In genomic region chr6:59024164-59024724, GRCm38 (mm10) we compare ENCODE assay signal across 9 mouse cellular contexts. TPM values are rescaled to one million over a fixed set of nuclear protein-coding genes. Genes with fewer than 3 reads are reported as not detected.
DNase-seq lines count a peak whose midpoint lies in the region; ATAC-seq and TF ChIP-seq lines count a peak whose summit lies in the region.
"Had no signal": no experiment of that assay in that cellular context is flagged by ENCODE, and none has a peak within 500 bp of the region (broad histone marks: within the 10 kb centered on the region; RNA-seq: fewer than 3 reads in every experiment).

Gene Fam13a, minus strand, starts transcription at chr6:59024549.

- no peaks in the 10 kb centered on the region for H3K27me3 ChIP-seq in heart, embryonic 11.5 days (ENCODE audit: control insufficient read depth, insufficient read depth, low read length)
- H3K27me3 ChIP-seq in kidney, embryonic 15.5 days, result no peaks in the 10 kb centered on the region
- H3K27me3 ChIP-seq in limb, embryonic 14.5 days (ENCODE audit: control insufficient read depth, insufficient read depth, low read length), result no peaks in the 10 kb centered on the region
- H3K27me3 ChIP-seq in midbrain, embryonic 15.5 days (replicated peaks), result no peaks in the 10 kb centered on the region
- no peaks in the 10 kb centered on the region for H3K27me3 ChIP-seq in stomach, embryonic 15.5 days (replicated peaks)

- H3K27ac ChIP-seq in heart, embryonic 11.5 days (ENCODE audit: low read depth, low read length), result peak within 1 kb of the TSS; percentile 66
- peak within 1 kb of the TSS; percentile 76 for H3K27ac ChIP-seq in kidney, embryonic 15.5 days
- peak within 1 kb of the TSS; percentile 41; the same call in 1 of the 2 replicates for H3K27ac ChIP-seq in limb, embryonic 14.5 days (replicated peaks; ENCODE audit: low read depth, low read length)
- H3K27ac ChIP-seq in midbrain, embryonic 15.5 days, result peak within 1 kb of the TSS; percentile 87
- peak within 1 kb of the TSS; percentile 84 for H3K27ac ChIP-seq in stomach, embryonic 15.5 days

- no peaks in the 10 kb centered on the region for H3K36me3 ChIP-seq in heart, embryonic 11.5 days (ENCODE audit: control insufficient read depth, insufficient read depth, low read length)
- no peaks in the 10 kb centered on the region for H3K36me3 ChIP-seq in kidney, embryonic 15.5 days
- H3K36me3 ChIP-seq in limb, embryonic 14.5 days (ENCODE audit: control insufficient read depth, insufficient read depth, low read length), result no peaks in the 10 kb centered on the region
- no peaks in the 10 kb centered on the region for H3K36me3 ChIP-seq in midbrain, embryonic 15.5 days (replicated peaks)
- H3K36me3 ChIP-seq in stomach, embryonic 15.5 days, result no peaks in the 10 kb centered on the region
- H3K36me3 ChIP-seq: G1E had no signal

- H3K4me3 ChIP-seq in heart, embryonic 11.5 days (ENCODE audit: low read depth, low read length), result peak within 1 kb of the TSS; percentile 62
- H3K4me3 ChIP-seq in kidney, embryonic 15.5 days (replicated peaks), result peak within 1 kb of the TSS; percentile 61
- peak within 1 kb of the TSS; percentile 50 for H3K4me3 ChIP-seq in limb, embryonic 14.5 days (replicated peaks; ENCODE audit: low read length)
- H3K4me3 ChIP-seq in midbrain, embryonic 15.5 days, result peak within 1 kb of the TSS; percentile 71
- H3K4me3 ChIP-seq in stomach, embryonic 15.5 days (replicated peaks), result peak within 1 kb of the TSS; percentile 61

- peak within 1 kb of the TSS; percentile 72 for H3K9ac ChIP-seq in heart, embryonic 11.5 days (ENCODE audit: low read depth, low read length)
- H3K9ac ChIP-seq in kidney, embryonic 15.5 days, result peak within 1 kb of the TSS; percentile 50
- H3K9ac ChIP-seq in limb, embryonic 14.5 days (ENCODE audit: low read depth, low read length, severe bottlenecking), result peak within 1 kb of the TSS; percentile 48
- H3K9ac ChIP-seq in midbrain, embryonic 15.5 days, result peak within 1 kb of the TSS; percentile 65
- no peak within 1 kb of the TSS for H3K9ac ChIP-seq in stomach, embryonic 15.5 days

- 0 out of 2 replicates have a peak, but pooled peaks cover 2% of the 10 kb centered on the region for H3K4me1 ChIP-seq in heart, embryonic 11.5 days (ENCODE audit: control insufficient read depth, insufficient read depth, low read length)
- H3K4me1 ChIP-seq in kidney, embryonic 15.5 days, result peaks cover 8% of the 10 kb centered on the region; the same call in 1 of the 2 replicates
- no peaks in the 10 kb centered on the region for H3K4me1 ChIP-seq in limb, embryonic 14.5 days (ENCODE audit: control insufficient read depth, insufficient read depth, low read length)
- H3K4me1 ChIP-seq in midbrain, embryonic 15.5 days, result peaks cover 13% of the 10 kb centered on the region
- H3K4me1 ChIP-seq in stomach, embryonic 15.5 days, result no peaks in the 10 kb centered on the region

- TF ChIP-seq CTCF in brain, embryonic 14.5 days (IDR thresholded peaks at IDR 0.05; ENCODE audit: borderline replicate concordance, extremely low read depth, insufficient read depth, insufficient read length), result no peak

- ATAC-seq in erythroid progenitor cell, adult 5-6 weeks (replicated peaks; ENCODE audit: low FRiP score, poor library complexity, severe bottlenecking), result 0 out of 2 replicates have a peak, but pooled peaks have one; percentile 42
- peak; percentile 95 for ATAC-seq in heart, embryonic 11.5 days (replicated peaks; ENCODE audit: insufficient number of reproducible peaks, low FRiP score, low TSS enrichment)
- peak; percentile 100 for ATAC-seq in kidney, embryonic 15.5 days (replicated peaks; ENCODE audit: low FRiP score)
- peak; percentile 100 for ATAC-seq in limb, embryonic 14.5 days (ENCODE audit: low FRiP score, low read depth)
- ATAC-seq in midbrain, embryonic 15.5 days (replicated peaks), result peak; percentile 99
- ATAC-seq in stomach, embryonic 15.5 days (ENCODE audit: insufficient read depth, low FRiP score, low read depth), result peak; percentile 99

- peak; percentile 28; the same call in 1 of the 2 replicates for TF ChIP-seq POLR2A in brain, embryonic 14.5 days (IDR thresholded peaks at IDR 0.05; ENCODE audit: borderline replicate concordance, extremely low read depth, insufficient read depth, insufficient read length, poor library complexity, severe bottlenecking)
- TF ChIP-seq POLR2A in limb, embryonic 14.5 days (IDR thresholded peaks at IDR 0.05; ENCODE audit: borderline replicate concordance, extremely low read depth, insufficient read depth, insufficient read length), result no peak

- DNase-seq in 3T3-L1 (ENCODE audit: low read depth, low spot score), result peak; percentile 86
- peak; percentile 96 for DNase-seq in brain, embryonic 14.5 days (ENCODE audit: low read depth)
- peak; percentile 90 for DNase-seq in limb, embryonic 14.5 days (ENCODE audit: low spot score)

- no peaks in the 10 kb centered on the region for H3K9me3 ChIP-seq in heart, embryonic 11.5 days (replicated peaks; ENCODE audit: control insufficient read depth, low read length)
- no peaks in the 10 kb centered on the region for H3K9me3 ChIP-seq in kidney, embryonic 15.5 days (replicated peaks)
- no peaks in the 10 kb centered on the region for H3K9me3 ChIP-seq in limb, embryonic 14.5 days (ENCODE audit: control insufficient read depth, low read length)
- no peaks in the 10 kb centered on the region for H3K9me3 ChIP-seq in midbrain, embryonic 15.5 days
- H3K9me3 ChIP-seq in stomach, embryonic 15.5 days, result no peaks in the 10 kb centered on the region
- H3K9me3 ChIP-seq: G1E had no signal

- H3K4me2 ChIP-seq in heart, embryonic 11.5 days, result peak within 1 kb of the TSS; percentile 68
- H3K4me2 ChIP-seq in kidney, embryonic 15.5 days, result peak within 1 kb of the TSS; percentile 68
- peak within 1 kb of the TSS; percentile 53 for H3K4me2 ChIP-seq in limb, embryonic 14.5 days (replicated peaks; ENCODE audit: low read depth, low read length, severe bottlenecking)
- peak within 1 kb of the TSS; percentile 59 for H3K4me2 ChIP-seq in midbrain, embryonic 15.5 days
- H3K4me2 ChIP-seq in stomach, embryonic 15.5 days, result peak within 1 kb of the TSS; percentile 60

- WGBS in heart, embryonic 11.5 days (ENCODE audit: insufficient replicate concordance), result under 1% methylated on average over 16 of the region's 16 CpGs
- WGBS in kidney, embryonic 15.5 days, result 1% methylated on average over 16 of the region's 16 CpGs
- under 1% methylated on average over 16 of the region's 16 CpGs for WGBS in limb, embryonic 14.5 days
- under 1% methylated on average over 16 of the region's 16 CpGs for WGBS in midbrain, embryonic 15.5 days
- WGBS in stomach, embryonic 15.5 days, result under 1% methylated on average over 16 of the region's 16 CpGs

RNA-seq across cellular contexts. Expression of gene Fam13a, which starts in this region (rescaled TPM):
- polyA plus RNA-seq in brain, embryonic 14.5 days (2012; rRNA removed), result 3.8 and 4.8 TPM in 2 replicates
- 2.1 TPM in 1 of 2 replicates, not detected in the other for total RNA-seq in erythroid progenitor cell, adult 5-6 weeks (2015; ENCODE audit: low replicate concordance)
- total RNA-seq in erythroid progenitor cell, adult 5-6 weeks (2017; ENCODE audit: low replicate concordance), result not detected in 2 replicates
- polyA plus RNA-seq in heart, embryonic 11.5 days (2014; fragmentation: Nextera tagmentation; extraction: Ambion mirVana), result 6.7 and 10.2 TPM in 2 replicates
- polyA plus RNA-seq in kidney, embryonic 15.5 days (2015; fragmentation: Nextera tagmentation; extraction: Ambion mirVana), result 9.4 and 9.7 TPM in 2 replicates
- 2.6 and 2.7 TPM in 2 replicates for polyA plus RNA-seq in limb, embryonic 14.5 days (2012; rRNA removed)
- 5.7 and 6.3 TPM in 2 replicates for polyA plus RNA-seq in limb, embryonic 14.5 days (2014; fragmentation: Nextera tagmentation; extraction: Ambion mirVana)
- polyA plus RNA-seq in midbrain, embryonic 15.5 days (2015; fragmentation: Nextera tagmentation; extraction: Ambion mirVana), result 10.9 and 12.5 TPM in 2 replicates
- 11.1 and 12.3 TPM in 2 replicates for polyA plus RNA-seq in stomach, embryonic 15.5 days (2015; fragmentation: Nextera tagmentation; extraction: Ambion mirVana)
- polyA plus RNA-seq: G1E had no signal

Comparison
In these comparisons a context has a peak if more than half of its experiments do, and no peak if none do; other contexts are left out.
1. Peak in every context shown above with its lines: DNase-seq, ATAC-seq, H3K4me3 ChIP-seq and H3K27ac ChIP-seq.
2. ATAC-seq: peak in every context shown above with its lines; median percentile 100 in kidney, embryonic 15.5 days; 100 in limb, embryonic 14.5 days; 99 in midbrain, embryonic 15.5 days; 99 in stomach, embryonic 15.5 days; 95 in heart, embryonic 11.5 days; 42 in erythroid progenitor cell, adult 5-6 weeks.